Mouse (Mus musculus) induced T-regulatory cell, adult 2 months (primary cell): ENCODE results near the gene Bcas3.
A peak's percentile ranks its signal among the peaks of the same experiment; 100 is the strongest.

Experiments used
- DNase-seq: peaks from one replicate; pipeline ENCODE4 v3.0.0-alpha.2; 2012; ENCODE audit warnings: low read depth

Bcas3 gene

GRCm38 (mm10) chr11:85352539-85353380, at the start of gene Bcas3:
Gene Bcas3 (plus strand): TSS chr11:85353167.
- peak; percentile 99 for DNase-seq

GRCm38 (mm10) chr11:85306577-85307260, 46.2 kb upstream of the Bcas3 start:
- no peak for DNase-seq

DNA sequence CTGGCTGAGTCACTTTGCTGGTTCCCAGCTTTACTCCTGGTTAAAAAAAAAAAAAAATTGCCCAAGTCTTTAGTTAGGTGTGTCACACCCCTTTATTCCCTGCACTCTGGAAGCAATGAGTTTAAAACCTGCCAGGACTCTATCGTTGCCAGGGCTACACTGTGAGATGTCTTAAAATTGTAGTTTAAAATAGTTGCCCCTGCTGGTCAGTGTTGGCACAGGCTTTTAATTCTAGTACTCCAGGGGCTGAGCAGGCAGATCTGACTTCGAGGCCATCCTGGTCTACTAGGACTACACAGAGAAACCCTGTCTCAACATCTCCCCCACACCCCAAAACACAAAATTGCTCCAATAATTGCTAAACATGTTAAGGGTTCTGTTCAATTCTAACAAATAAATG, 44.2 kb upstream of the Bcas3 start:
- DNase-seq, result peak; percentile 57

DNA sequence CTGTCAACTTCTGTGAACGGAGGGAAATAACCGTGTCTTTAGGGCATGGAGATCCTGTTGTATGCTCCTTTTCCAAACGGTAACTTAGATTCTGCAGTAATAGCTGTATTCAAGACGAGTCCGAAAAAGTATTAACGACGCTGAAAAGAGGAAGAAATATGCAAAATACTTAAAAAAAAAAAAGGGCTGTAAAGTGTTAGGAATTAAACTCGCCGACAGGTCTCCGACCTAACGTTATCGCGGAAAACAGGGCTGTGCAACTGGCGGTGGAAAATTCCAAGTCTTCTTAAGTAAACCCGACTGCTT, 42.6 kb upstream of the Bcas3 start:
- DNase-seq, result no peak

DNA sequence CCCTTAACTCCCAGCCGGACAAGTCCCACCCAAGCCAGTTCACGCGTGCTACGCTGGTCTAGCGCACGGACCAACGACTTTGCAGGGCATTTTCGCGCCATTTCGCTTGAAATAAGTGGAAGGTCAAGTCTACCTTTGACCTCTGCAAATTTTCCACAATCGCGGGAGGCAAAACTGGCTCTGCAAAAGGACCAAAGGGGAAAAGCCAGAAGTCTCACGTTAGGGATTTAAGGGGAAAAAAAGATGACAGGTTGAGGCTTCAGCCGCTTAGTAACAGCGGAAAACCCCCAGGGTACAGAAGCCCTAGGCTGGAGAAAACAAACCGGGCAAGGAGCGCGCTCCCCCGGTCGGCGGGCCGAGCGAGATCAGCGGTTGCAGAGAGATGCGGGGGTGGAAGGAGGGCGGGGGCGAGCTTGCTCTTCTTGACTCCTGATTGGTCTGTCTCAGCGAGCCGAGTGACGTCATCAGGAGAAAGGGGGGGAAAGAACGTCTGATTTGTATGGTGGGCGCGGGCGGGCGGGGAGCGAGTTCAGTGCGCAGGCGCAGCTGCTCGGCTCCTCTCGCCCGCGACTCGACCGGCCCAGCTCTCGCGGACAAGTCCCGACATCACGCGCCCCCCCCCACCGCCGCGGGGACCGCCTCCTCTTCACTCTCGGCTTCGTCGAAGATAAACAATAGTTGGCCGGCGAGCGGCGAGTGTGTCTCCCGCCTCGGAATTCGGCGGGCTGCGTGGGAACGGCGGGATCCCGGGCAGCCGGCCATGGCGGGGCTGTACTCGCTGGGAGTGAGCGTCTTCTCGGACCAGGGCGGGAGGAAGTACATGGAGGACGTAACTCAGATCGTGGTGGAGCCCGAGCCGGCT, 42.0 kb upstream of the Bcas3 start, which contains the start of gene Ppm1d:
Gene Ppm1d (plus strand): TSS at position 532 of the 862 bp plus-strand sequence.
- DNase-seq, result peak; percentile 100

DNA sequence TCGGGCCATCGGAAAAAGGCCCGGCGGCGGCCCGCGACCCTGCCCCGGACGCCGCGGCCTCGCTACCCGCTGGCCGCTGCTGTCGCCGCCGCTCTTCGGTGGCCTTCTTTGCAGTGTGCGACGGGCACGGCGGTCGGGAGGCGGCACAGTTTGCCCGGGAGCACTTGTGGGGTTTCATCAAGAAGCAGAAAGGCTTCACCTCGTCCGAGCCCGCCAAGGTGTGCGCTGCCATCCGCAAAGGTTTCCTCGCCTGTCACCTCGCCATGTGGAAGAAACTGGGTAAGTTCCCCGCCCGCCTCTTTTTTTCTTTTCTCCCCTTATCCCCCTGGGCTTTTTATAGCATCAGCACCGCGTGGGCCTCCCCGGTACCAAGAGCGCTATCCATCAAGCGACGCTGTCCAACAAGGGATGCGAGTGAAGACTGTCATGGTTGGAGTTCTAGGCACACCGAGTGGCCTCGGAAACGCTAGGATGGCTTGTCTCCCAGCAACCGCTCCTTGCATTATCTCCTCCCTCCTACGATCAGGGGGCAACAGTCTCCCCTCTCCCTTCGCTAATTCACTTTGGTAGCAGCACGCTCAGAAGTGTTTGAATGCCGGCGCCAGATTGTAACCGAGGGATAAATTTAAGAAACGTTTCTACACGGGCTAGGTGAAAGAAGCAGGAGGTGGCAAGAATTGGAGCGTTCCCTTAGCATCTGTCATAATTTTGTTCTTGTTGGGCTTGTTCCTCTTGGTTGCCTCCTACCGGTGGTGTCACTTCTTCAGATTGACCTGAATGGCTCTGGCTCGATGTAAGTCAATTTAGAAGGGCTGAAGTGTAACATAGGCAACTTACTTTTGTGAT, 41.1 kb upstream of the Bcas3 start:
- peak; percentile 85 for DNase-seq

- peak; percentile 37 for DNase-seq
Measured at GRCm38 (mm10) chr11:85312818-85313217, 40.1 kb upstream of the Bcas3 start.

DNA sequence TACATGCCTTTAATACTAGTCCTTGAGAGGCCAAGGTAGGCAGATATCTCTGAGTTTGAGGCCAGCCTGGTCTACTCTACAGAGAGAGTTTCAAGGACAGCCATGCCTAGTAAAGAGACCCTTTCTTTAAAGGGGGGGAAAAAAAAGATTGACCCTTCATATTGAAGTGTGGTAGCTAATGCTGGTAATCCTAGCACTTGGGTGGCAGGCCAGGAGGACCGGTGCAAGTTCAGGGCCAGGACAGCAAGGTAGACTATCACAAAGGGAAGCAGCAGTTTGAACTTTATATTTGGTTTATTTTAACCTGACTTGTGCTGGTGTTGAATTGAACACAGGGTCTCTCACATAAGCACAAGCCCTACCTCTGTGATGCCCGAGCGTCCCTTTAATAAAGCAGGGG, 39.6 kb upstream of the Bcas3 start:
- no peak for DNase-seq

- DNase-seq, result peak; percentile 75
Measured at GRCm38 (mm10) chr11:85323567-85324330, 29.2 kb upstream of the Bcas3 start.

GRCm38 (mm10) chr11:85328717-85329116, 24.2 kb upstream of the Bcas3 start:
- DNase-seq, result no peak

DNA sequence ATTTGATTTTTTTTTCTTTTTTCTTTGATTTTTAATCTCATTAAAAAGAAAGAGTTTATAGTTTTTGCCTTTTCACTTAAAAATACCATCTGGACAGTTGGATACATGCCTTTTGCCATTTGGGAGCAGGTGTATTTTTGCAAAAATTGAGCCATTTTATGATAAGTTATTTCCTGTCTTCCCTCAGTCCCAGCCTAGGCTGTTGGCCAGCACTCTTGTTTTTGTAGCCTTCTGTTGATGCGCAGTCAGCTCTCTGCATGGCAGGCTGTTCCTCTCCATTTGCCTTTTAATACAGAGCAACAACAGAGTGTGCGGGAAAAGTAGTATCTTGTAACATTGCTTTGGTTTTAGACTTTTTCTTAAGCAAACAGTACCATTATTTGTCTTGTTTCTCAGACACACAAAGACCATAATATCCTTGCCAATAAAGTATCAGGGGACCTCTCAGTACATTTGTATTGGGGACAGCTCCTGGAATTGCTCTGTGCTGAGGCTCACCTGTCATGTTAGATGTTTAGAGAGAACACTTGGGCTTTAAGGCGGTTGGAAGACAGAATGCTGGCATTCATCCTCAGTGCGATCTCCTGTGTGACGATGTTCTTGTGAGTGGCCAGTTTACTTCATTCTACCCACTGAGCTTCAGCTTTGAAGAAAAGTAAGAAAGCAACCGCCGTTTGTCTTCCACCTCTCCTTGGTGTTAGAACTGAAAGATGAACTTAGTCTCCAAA, 23.6 kb upstream of the Bcas3 start:
- DNase-seq, result no peak

DNA sequence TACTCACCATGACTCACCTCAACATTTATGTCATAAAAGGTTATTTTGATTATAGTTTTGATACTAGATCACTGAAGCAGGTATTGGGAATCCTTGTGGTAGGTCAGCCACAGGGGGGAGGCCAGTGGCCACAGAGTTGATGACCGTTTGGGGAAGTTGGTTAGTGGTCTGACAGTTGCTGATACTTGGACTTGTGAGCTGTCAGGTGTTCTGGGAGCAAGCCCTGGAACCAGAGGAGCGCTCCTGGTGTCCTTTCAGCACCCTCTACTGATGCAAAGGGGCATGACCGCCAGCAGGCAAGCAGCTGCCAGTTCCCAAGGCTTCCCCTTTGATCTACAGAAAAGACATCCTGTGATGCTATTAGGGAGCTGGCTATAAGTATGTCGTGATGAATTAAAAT, 18.2 kb upstream of the Bcas3 start:
- peak; percentile 43 for DNase-seq

DNA sequence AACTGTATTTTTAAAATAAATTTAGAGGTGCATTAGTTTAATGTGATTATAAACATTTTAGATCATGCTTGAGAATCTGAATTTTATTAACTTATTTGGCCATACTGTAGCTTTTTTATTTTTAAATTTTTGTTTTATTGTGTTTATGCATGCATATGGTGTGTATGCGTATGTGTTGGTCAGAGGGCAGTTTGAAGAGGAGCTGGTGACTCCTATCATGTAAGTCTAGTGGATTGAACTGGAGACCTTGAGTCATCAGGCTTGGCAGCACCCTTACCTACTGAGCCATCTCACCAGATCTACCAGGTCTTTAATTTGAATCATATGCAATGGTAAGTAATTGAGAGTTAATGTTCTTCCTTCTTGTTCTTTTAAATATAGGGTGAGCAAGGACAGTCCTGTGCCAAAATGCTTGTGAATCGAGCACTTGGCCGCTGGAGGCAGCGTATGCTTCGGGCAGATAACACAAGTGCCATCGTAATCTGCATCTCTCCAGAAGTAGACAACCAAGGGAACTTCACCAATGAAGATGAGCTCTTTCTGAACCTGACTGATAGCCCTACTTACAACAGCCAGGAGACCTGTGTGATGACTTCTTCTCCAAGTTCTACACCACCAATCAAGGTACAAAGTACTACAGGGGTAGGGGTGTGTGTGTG, 13.7 kb upstream of the Bcas3 start:
- no peak for DNase-seq

DNA sequence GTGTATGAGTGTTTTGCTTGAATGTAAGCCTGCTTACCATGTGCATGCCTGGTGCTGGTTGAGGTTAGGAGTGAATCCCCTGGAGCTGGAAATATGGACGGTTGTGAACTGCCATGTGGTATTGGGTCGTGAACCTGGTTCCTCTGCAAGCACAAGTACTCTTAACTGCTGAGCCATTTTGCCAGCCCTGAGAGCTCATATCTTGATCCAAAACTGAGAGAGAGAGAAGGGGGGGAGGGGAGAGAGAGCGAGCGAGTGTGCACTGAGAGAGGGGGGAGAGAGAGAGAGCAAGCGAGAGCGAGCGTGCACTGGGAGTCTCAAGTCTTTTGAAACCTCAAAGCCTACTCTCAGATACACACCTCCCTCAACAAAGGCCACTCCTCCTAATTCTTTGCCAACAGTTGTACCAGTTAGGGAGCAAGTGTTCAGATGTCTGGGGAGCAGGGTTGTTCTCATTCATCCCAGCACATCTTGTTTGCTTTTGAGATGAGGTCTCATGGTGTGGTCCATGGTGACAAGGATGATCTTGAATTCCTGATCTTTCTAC, 12.8 kb upstream of the Bcas3 start:
- DNase-seq, result no peak

DNA sequence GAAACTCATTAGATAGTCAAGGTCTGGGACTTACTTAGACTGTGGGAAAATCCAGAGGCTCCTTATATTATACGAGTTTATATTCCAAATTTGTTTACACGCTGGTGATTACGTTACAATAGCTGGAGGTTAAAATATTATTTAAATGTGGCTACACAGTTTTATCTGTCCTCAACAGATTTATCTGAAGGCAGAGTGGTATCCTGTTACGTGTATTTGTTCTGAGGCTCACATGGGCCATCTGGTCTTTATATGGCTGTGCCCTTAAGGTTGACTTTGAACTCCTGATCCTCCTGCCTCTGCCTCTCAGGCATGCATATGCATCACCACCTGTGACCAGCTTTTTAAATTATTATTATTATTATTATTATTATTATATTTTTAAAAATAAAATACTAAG, 852 bp downstream of the Bcas3 start:
- DNase-seq, result no peak

DNA sequence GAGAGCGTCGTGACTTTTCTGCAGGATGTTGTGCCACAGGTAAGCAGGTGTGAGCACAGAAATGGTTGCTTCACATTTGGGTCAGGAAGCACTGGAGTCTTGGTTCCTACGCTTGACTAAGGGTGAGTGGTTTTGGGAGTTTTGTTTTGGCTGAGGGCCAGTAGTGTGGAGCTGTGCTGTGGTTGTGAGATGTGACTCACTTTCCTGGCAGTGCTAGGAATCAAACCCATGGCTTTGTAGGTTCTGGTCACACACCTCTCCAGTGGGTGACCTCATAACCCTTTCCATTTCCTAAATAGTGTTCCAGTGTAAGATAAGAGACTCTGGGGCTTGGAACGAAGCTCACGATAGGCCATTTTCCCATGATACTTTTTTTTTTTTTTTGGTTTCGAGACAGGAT, 6.7 kb downstream of the Bcas3 start:
- no peak for DNase-seq

GRCm38 (mm10) chr11:85361621-85362020, 8.7 kb downstream of the Bcas3 start:
- no peak for DNase-seq

GRCm38 (mm10) chr11:85366168-85366567, 13.2 kb downstream of the Bcas3 start:
- no peak for DNase-seq

- no peak for DNase-seq
Measured at GRCm38 (mm10) chr11:85367823-85368222, 14.9 kb downstream of the Bcas3 start.
